Mouse (Mus musculus): ENCODE results near the gene Fbxw21. TPM values are rescaled to one million over a fixed set of nuclear protein-coding genes. Genes with fewer than 3 reads are reported as not detected.

Gene Fbxw21
- polyA plus RNA-seq, 1 experiment from 2014 or later, result not detected

GRCm38 (mm10) chr9:109097291-109097690 lies 64.5 kb downstream of the Fbxw21 start:
- H3K4me3 ChIP-seq, result peak overlapping the region; percentile 66
- ATAC-seq (ENCODE audit: low FRiP score, low read depth), result no peak
- peaks cover 52% of the 10 kb centered on the region for H3K4me1 ChIP-seq (replicated peaks)

GRCm38 (mm10) chr9:109096856-109097255 lies 65.0 kb downstream of the Fbxw21 start:
- Histone ChIP-seq H3K27me3 (no peaks in the 10 kb centered on the region), H3K4me3 (peak overlapping the region; percentile 66), H3K27ac (replicated peaks) (peak overlapping the region; percentile 98), H3K9me3 (no peaks in the 10 kb centered on the region), H3K4me1 (replicated peaks) (peaks cover 52% of the 10 kb centered on the region), H3K36me3 (peaks cover 3% of the 10 kb centered on the region), H3K4me2 (peak overlapping the region; percentile 86), H3K9ac (peak overlapping the region; percentile 80)
- no peak for ATAC-seq (ENCODE audit: low FRiP score, low read depth)
- WGBS, result 8% methylated on average over 6 of the region's 6 CpGs

More at GRCm38 (mm10) chr9:109097291-109097690, 64.5 kb downstream of the Fbxw21 start:
- H3K9me3 ChIP-seq, result no peaks in the 10 kb centered on the region
- peak overlapping the region; percentile 80 for H3K9ac ChIP-seq
- no peaks in the 10 kb centered on the region for H3K36me3 ChIP-seq
- 7% methylated on average over 6 of the region's 6 CpGs for WGBS
- no peaks in the 10 kb centered on the region for H3K27me3 ChIP-seq
- peak overlapping the region; percentile 98 for H3K27ac ChIP-seq (replicated peaks)
- H3K4me2 ChIP-seq, result peak overlapping the region; percentile 86

GRCm38 (mm10) chr9:109096251-109096661 lies 65.6 kb downstream of the Fbxw21 start:
- H3K9ac ChIP-seq, result peak overlapping the region; percentile 80
- 5% methylated on average over 9 of the region's 9 CpGs for WGBS
- H3K27me3 ChIP-seq, result no peaks in the 10 kb centered on the region
- no peaks in the 10 kb centered on the region for H3K9me3 ChIP-seq
- ATAC-seq (ENCODE audit: low FRiP score, low read depth), result no peak
- H3K36me3 ChIP-seq, result peaks cover 7% of the 10 kb centered on the region
- peak overlapping the region; percentile 66 for H3K4me3 ChIP-seq
- peaks cover 52% of the 10 kb centered on the region for H3K4me1 ChIP-seq (replicated peaks)
- H3K4me2 ChIP-seq, result peak overlapping the region; percentile 86
- H3K27ac ChIP-seq (replicated peaks), result peak overlapping the region; percentile 98

- peak; percentile 73 for ATAC-seq (ENCODE audit: low FRiP score, low read depth)
- Histone ChIP-seq H3K9me3 (no peaks in the 10 kb centered on the region), H3K4me1 (replicated peaks) (peaks cover 52% of the 10 kb centered on the region), H3K4me2 (peak within 1 kb of the TSS; percentile 86), H3K36me3 (peaks cover 7% of the 10 kb centered on the region), H3K9ac (peak within 1 kb of the TSS; percentile 80), H3K27me3 (no peaks in the 10 kb centered on the region), H3K27ac (replicated peaks) (peak within 1 kb of the TSS; percentile 98), H3K4me3 (peak within 1 kb of the TSS; percentile 66)
- under 1% methylated on average over 87 of the region's 102 CpGs for WGBS
Observed at GRCm38 (mm10) chr9:109095137-109095982, 66.5 kb downstream of the Fbxw21 start, which contains the start of gene Plxnb1. Gene Plxnb1 (plus strand): TSS chr9:109095389.

- 1% methylated on average over 21 of the region's 21 CpGs for WGBS
- peaks cover 7% of the 10 kb centered on the region for H3K36me3 ChIP-seq
- peak overlapping the region; percentile 98 for H3K27ac ChIP-seq (replicated peaks)
- no peaks in the 10 kb centered on the region for H3K9me3 ChIP-seq
- H3K9ac ChIP-seq, result peak overlapping the region; percentile 80
- no peaks in the 10 kb centered on the region for H3K27me3 ChIP-seq
- no peak; the same call in 1 of the 2 replicates for ATAC-seq (ENCODE audit: low FRiP score, low read depth)
- H3K4me2 ChIP-seq, result peak overlapping the region; percentile 86
- H3K4me1 ChIP-seq (replicated peaks), result peaks cover 52% of the 10 kb centered on the region
- H3K4me3 ChIP-seq, result peak overlapping the region; percentile 66
Observed at GRCm38 (mm10) chr9:109094553-109095136, 67.2 kb downstream of the Fbxw21 start.

GRCm38 (mm10) chr9:109093786-109094552 lies 67.9 kb downstream of the Fbxw21 start:
- WGBS, result 17% methylated on average over 11 of the region's 11 CpGs
- H3K36me3 ChIP-seq, result peaks cover 7% of the 10 kb centered on the region
- peak overlapping the region; percentile 66; the same call in 1 of the 2 replicates for H3K4me3 ChIP-seq
- H3K27me3 ChIP-seq, result no peaks in the 10 kb centered on the region
- peaks cover 45% of the 10 kb centered on the region for H3K4me1 ChIP-seq (replicated peaks)
- peak overlapping the region; percentile 80; the same call in 1 of the 2 replicates for H3K9ac ChIP-seq
- H3K27ac ChIP-seq (replicated peaks), result peak overlapping the region; percentile 98
- peak overlapping the region; percentile 86 for H3K4me2 ChIP-seq
- no peaks in the 10 kb centered on the region for H3K9me3 ChIP-seq
- ATAC-seq (ENCODE audit: low FRiP score, low read depth), result no peak

- WGBS, result 35% methylated on average over 6 of the region's 6 CpGs
- Histone ChIP-seq H3K4me3 (no peak overlapping the region), H3K36me3 (peaks cover 7% of the 10 kb centered on the region), H3K4me1 (replicated peaks) (peaks cover 40% of the 10 kb centered on the region), H3K27ac (replicated peaks) (no peak overlapping the region), H3K4me2 (no peak overlapping the region), H3K9ac (no peak overlapping the region), H3K9me3 (no peaks in the 10 kb centered on the region), H3K27me3 (no peaks in the 10 kb centered on the region)
- no peak for ATAC-seq (ENCODE audit: low FRiP score, low read depth)
Observed at GRCm38 (mm10) chr9:109092799-109093198, 69.0 kb downstream of the Fbxw21 start.

GRCm38 (mm10) chr9:109091802-109092201 lies 70.0 kb downstream of the Fbxw21 start:
- Histone ChIP-seq H3K36me3 (peaks cover 7% of the 10 kb centered on the region), H3K9me3 (no peaks in the 10 kb centered on the region), H3K27ac (replicated peaks) (no peak overlapping the region), H3K4me1 (replicated peaks) (peaks cover 31% of the 10 kb centered on the region), H3K27me3 (no peaks in the 10 kb centered on the region), H3K4me3 (no peak overlapping the region), H3K4me2 (no peak overlapping the region), H3K9ac (no peak overlapping the region)
- no peak for ATAC-seq (ENCODE audit: low FRiP score, low read depth)
- 89% methylated on average over 8 of the region's 8 CpGs for WGBS

GRCm38 (mm10) chr9:109090446-109090845 lies 71.4 kb downstream of the Fbxw21 start:
- no peaks in the 10 kb centered on the region for H3K27me3 ChIP-seq
- no peaks in the 10 kb centered on the region for H3K9me3 ChIP-seq
- no peak overlapping the region for H3K4me2 ChIP-seq
- H3K4me1 ChIP-seq (replicated peaks), result peaks cover 22% of the 10 kb centered on the region
- H3K9ac ChIP-seq, result no peak overlapping the region
- no peak overlapping the region for H3K27ac ChIP-seq (replicated peaks)
- WGBS, result 58% methylated on average over 15 of the region's 15 CpGs
- peaks cover 7% of the 10 kb centered on the region for H3K36me3 ChIP-seq
- no peak for ATAC-seq (ENCODE audit: low FRiP score, low read depth)
- no peak overlapping the region for H3K4me3 ChIP-seq
